Mouse (Mus musculus): ENCODE results near the gene Tdrd9.

DNA sequence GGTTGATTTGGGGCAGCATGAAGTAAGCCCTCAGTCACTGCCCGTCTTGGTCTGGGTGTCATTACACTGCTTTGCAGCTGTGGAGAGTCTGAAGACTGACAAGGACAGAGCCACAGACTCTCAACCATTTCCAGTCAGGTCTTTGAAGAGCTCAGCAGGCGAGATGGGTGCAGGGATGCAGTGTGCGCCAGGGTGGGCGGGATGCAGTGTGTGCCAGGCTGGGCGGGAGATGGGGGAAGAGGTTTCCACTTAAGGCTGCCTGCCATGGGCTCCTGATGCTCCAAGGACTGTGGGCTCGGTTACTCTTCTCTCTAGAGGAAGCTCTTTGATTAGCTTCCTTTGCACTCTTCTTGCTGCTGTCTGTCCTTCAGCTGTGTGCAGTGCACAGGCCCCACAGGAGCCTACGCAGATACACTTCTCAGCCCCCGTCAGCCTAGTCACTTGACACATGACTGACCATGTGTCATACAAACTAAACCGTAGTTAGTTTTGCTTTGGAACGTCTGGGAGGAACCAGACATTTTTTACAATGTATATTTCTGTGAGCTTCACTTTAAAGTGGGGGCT, 62.1 kb downstream of the Tdrd9 start:
- TF ChIP-seq CTCF (IDR thresholded peaks at IDR 0.05) = no peak
- no peak for TF ChIP-seq POLR2A (IDR thresholded peaks at IDR 0.05; ENCODE audit: insufficient read depth, low read depth, low read length)
- TF ChIP-seq EP300 (IDR thresholded peaks at IDR 0.05; ENCODE audit: insufficient read depth, low read depth, low read length) = no peak
